Mouse (Mus musculus): ENCODE measurements around the gene Mast4.

Gene Mast4

GRCm38 (mm10) chr13:102865971-102866724 lies 468.1 kb downstream of the Mast4 start:
- CTCF ChIA-PET, result interaction anchor here (0.6 kb wide), 1 partner anchor 181 kb away, joined by 5 read pairs; no protein-coding TSS in a partner anchor

- CTCF ChIA-PET, result interaction anchor here (0.6 kb wide), 1 partner anchor 676 kb away, joined by 15 read pairs; no protein-coding TSS in a partner anchor
These were observed 468.8 kb downstream of the Mast4 start for GRCm38 (mm10) chr13:102865494-102865893.

GRCm38 (mm10) chr13:102864840-102865239 lies 469.5 kb downstream of the Mast4 start:
- CTCF ChIA-PET, result interaction anchor here (0.6 kb wide), 1 partner anchor 675 kb away, joined by 15 read pairs; no protein-coding TSS in a partner anchor

GRCm38 (mm10) chr13:102864079-102864478 lies 470.2 kb downstream of the Mast4 start:
- CTCF ChIA-PET, result no interaction called here

- CTCF ChIA-PET, result no interaction called here
These were observed 471.3 kb downstream of the Mast4 start for GRCm38 (mm10) chr13:102862981-102863380.

GRCm38 (mm10) chr13:102862397-102862796 lies 471.9 kb downstream of the Mast4 start:
- CTCF ChIA-PET, result no interaction called here

- CTCF ChIA-PET, result no interaction called here
These were observed 473.6 kb downstream of the Mast4 start for GRCm38 (mm10) chr13:102860733-102861132.

GRCm38 (mm10) chr13:102860135-102860534 lies 474.2 kb downstream of the Mast4 start:
- CTCF ChIA-PET, result no interaction called here

- CTCF ChIA-PET, result no interaction called here
These were observed 476.8 kb downstream of the Mast4 start for GRCm38 (mm10) chr13:102857539-102857838.

GRCm38 (mm10) chr13:102856821-102857538 lies 477.3 kb downstream of the Mast4 start:
- CTCF ChIA-PET, result no interaction called here

GRCm38 (mm10) chr13:102852865-102853264 lies 481.4 kb downstream of the Mast4 start:
- CTCF ChIA-PET, result no interaction called here

GRCm38 (mm10) chr13:102851253-102851652 lies 483.0 kb downstream of the Mast4 start:
- CTCF ChIA-PET, result no interaction called here

GRCm38 (mm10) chr13:102850594-102850993 lies 483.7 kb downstream of the Mast4 start:
- CTCF ChIA-PET, result no interaction called here

- CTCF ChIA-PET, result no interaction called here
These were observed 485.2 kb downstream of the Mast4 start for GRCm38 (mm10) chr13:102849068-102849467.

- CTCF ChIA-PET, result interaction anchor here (0.7 kb wide), 1 partner anchor 1166 kb away, joined by 3 read pairs; no protein-coding TSS in a partner anchor
These were observed 487.8 kb downstream of the Mast4 start for GRCm38 (mm10) chr13:102846473-102846872.

- CTCF ChIA-PET, result no interaction called here
These were observed 491.6 kb downstream of the Mast4 start for GRCm38 (mm10) chr13:102842715-102843114.

- CTCF ChIA-PET, result no interaction called here
These were observed 492.1 kb downstream of the Mast4 start for GRCm38 (mm10) chr13:102842237-102842636.

- CTCF ChIA-PET, result no interaction called here
These were observed 494.4 kb downstream of the Mast4 start for GRCm38 (mm10) chr13:102839741-102840482.

- CTCF ChIA-PET, result no interaction called here
These were observed 496.9 kb downstream of the Mast4 start for GRCm38 (mm10) chr13:102837427-102837826.

GRCm38 (mm10) chr13:102835336-102835735 lies 499.0 kb downstream of the Mast4 start:
- CTCF ChIA-PET, result no interaction called here

GRCm38 (mm10) chr13:102818287-102818686 lies 516.0 kb downstream of the Mast4 start:
- CTCF ChIA-PET, result interaction anchor here (1.1 kb wide), 1 partner anchor 35 kb away, joined by 9 read pairs; no protein-coding TSS in a partner anchor

GRCm38 (mm10) chr13:102816689-102817088 lies 517.6 kb downstream of the Mast4 start:
- CTCF ChIA-PET, result interaction anchor here (0.7 kb wide), 1 partner anchor 136 kb away, joined by 3 read pairs; no protein-coding TSS in a partner anchor

Data from spleen, embryonic (tissue).